Mouse (Mus musculus): ENCODE results near the gene Bco1.

DNA sequence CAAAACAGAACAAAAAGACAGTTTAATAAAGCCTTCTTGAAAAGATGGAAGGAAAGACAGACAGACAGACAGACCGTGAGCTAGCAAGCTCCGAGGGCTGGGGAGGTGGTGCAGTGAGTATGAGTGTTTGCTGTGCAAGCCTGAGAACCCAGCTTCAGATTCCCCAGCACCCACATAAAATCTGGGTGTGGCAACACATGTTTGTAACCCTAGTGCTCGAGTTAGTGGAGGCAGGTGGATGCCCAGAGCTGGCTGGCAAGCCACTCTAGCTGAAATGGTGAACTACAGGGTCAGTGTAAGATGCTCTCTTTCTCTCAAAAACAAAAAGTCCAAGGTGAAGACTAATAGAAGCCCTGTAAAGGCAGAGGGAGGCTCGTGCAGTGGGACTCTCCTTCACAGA, 69.3 kb downstream of the Bco1 start:
- no peak for TF ChIP-seq CTCF (IDR thresholded peaks at IDR 0.05; ENCODE audit: low read depth)
- no peak for TF ChIP-seq EP300 (optimal IDR thresholded peaks at IDR 0.05)
